Mouse (Mus musculus) olfactory bulb, adult 2 months (tissue): ENCODE measurements at regions not wholly inside any gene's neighbourhood (a gene's known extent, or its start where the extent isn't known, plus 50 kb on each side); places are given as distances from the start of the nearest gene placed in this dataset.

Experiments used
- CTCF ChIP-seq: fragments of 200-500 bp; IDR thresholded peaks from 2 replicates; pipeline ENCODE4 v1.5.1; 2012; ENCODE audit warnings: low read depth, mild to moderate bottlenecking, low read length, moderate library complexity; ENCODE audit not compliant: insufficient read depth
- POLR2A ChIP-seq: fragments of 200-500 bp; IDR thresholded peaks from 2 replicates; pipeline ENCODE4 v1.6.1; 2012; ENCODE audit warnings: mild to moderate bottlenecking, low read depth, low read length, moderate library complexity; ENCODE audit not compliant: insufficient read depth

DNA sequence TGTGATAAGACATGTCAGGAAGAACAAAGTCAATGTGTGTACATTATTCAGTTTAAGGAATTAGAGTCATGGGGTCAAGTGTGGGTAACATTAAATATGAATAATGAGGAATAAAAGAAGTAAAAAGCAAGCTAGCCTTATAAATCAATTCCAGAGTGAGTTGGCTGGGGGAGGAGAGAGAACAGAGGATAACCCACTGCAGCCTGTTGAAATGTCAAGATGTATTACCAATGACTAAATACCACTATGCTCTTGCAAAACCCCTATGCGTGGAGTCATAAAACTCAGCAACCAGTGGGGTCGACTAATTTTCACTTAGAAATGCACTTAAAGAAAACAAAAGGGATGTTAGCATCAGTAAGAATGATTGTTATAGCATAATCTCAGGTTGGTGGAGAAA is 201.2 kb downstream of the Tbx18 start:
- no peak for TF ChIP-seq CTCF
- no peak for TF ChIP-seq POLR2A
